Mouse (Mus musculus): ENCODE data around the gene Cyp4f18. TPM values are rescaled to one million over a fixed set of nuclear protein-coding genes. Genes with fewer than 3 reads are reported as not detected.

Cyp4f18 gene
- total RNA-seq, 1 experiment from 2014 or later: 3.4 TPM

DNA sequence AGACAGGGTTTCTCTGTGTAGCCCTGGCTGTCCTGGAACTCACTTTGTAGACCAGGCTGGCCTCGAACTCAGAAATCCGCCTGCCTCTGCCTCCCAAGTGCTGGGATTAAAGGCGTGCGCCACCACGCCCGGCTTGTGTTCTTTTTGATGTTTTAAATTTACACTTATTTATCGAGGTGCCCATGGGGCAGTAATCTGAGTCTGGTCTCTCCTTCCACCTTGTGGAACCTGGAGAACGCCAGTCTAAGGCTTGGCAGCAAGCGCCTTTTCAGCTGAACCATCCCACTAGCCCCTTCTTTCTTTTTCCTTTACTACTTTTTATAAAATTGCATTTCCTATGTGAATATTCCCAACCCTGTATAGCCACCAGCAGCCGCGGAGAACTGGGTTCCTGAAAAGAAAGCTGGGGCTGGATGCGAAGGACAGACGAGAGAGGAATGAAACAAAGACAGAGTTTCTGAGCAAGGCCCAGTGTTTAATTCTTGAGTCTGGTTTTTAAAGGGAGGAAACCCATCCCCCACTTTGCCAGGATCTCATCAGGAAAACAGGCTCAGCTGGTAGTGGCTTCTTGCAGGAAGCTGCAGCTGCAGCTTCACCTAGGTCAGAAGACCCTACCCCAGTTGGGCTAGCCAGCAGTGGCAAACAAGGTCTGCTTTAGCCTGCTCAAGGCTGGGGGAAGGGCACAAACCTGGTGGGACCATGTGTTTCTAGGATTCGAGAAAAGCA is 57.8 kb downstream of the Cyp4f18 start:
- no peak for ATAC-seq (replicated peaks in 1 of 2; ENCODE audit: insufficient read depth in 1 of 2, low FRiP score in 2 of 2, low TSS enrichment in 1 of 2, low read depth in 1 of 2, poor library complexity in 2 of 2, severe bottlenecking in 2 of 2)

GRCm38 (mm10) chr8:71950482-71951221 is 58.8 kb downstream of the Cyp4f18 start, which contains the start of gene Zfp961:
TSS of gene Zfp961 (plus strand) at chr8:71951038.
- peak; percentile 99 to 100 for ATAC-seq (replicated peaks in 1 of 2; ENCODE audit: insufficient read depth in 1 of 2, low FRiP score in 2 of 2, low TSS enrichment in 1 of 2, low read depth in 1 of 2, poor library complexity in 2 of 2, severe bottlenecking in 2 of 2)

- no peak for ATAC-seq (replicated peaks in 1 of 2; ENCODE audit: insufficient read depth in 1 of 2, low FRiP score in 2 of 2, low TSS enrichment in 1 of 2, low read depth in 1 of 2, poor library complexity in 2 of 2, severe bottlenecking in 2 of 2)
Observed at GRCm38 (mm10) chr8:71948624-71949023, 60.8 kb downstream of the Cyp4f18 start.

DNA sequence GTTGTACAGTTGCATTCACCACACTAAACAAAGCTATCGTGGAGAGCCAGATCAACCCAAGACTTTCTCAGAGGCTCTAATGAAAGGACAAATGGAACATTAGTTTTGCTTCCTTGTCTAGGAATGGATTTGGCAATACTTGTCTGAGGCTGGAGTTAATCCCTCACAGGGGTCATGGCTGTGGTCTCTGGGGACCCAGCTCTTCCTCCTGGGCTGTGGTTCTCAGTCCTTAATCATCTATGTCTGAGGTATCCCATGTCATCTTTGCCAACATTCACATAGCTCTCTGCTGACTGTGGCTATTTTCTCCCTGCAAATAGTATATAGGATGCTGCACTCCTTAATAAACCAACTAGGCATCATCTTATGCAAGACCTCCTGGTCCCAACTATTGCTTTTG is 67.7 kb downstream of the Cyp4f18 start:
- ATAC-seq (replicated peaks in 1 of 2; ENCODE audit: insufficient read depth in 1 of 2, low FRiP score in 2 of 2, low TSS enrichment in 1 of 2, low read depth in 1 of 2, poor library complexity in 2 of 2, severe bottlenecking in 2 of 2): no peak

- peak in 1 of 2 experiments; percentile 42; a peak in 1 of 4 replicates for ATAC-seq (replicated peaks in 1 of 2; ENCODE audit: insufficient read depth in 1 of 2, low FRiP score in 2 of 2, low TSS enrichment in 1 of 2, low read depth in 1 of 2, poor library complexity in 2 of 2, severe bottlenecking in 2 of 2)
Observed at GRCm38 (mm10) chr8:71940293-71941208, 68.9 kb downstream of the Cyp4f18 start.

Other genes starting within 250 kb of the Cyp4f18 start
- 6.6 and 9.9 TPM in 2 replicates for gene Zfp709, start 127.6 kb downstream of the Cyp4f18 start, total RNA-seq (2017)
- 10.8 and 14.6 TPM in 2 replicates for gene Zfp882, start 101.0 kb downstream of the Cyp4f18 start, total RNA-seq (2017)
- gene Zfp617, start 101.0 kb downstream of the Cyp4f18 start, total RNA-seq (2017): 12.6 and 20.3 TPM in 2 replicates
- gene Zfp961, start 58.6 kb downstream of the Cyp4f18 start, total RNA-seq (2017): 21.1 and 40.6 TPM in 2 replicates
- not detected in 2 replicates for gene Olfr372, start 31.6 kb upstream of the Cyp4f18 start, total RNA-seq (2017)
- gene Olfr373, start 73.6 kb upstream of the Cyp4f18 start, total RNA-seq (2017): not detected in 2 replicates
- gene Olfr374, start 97.4 kb upstream of the Cyp4f18 start, total RNA-seq (2017): not detected in 2 replicates
- gene Tpm4, start 125.3 kb upstream of the Cyp4f18 start, total RNA-seq (2017): 51.1 and 73.7 TPM in 2 replicates
- 317 and 486 TPM in 2 replicates for gene Rab8a, start 151.6 kb upstream of the Cyp4f18 start, total RNA-seq (2017)
- gene Hsh2d, start 180.0 kb upstream of the Cyp4f18 start, total RNA-seq (2017): 10.1 and 14.3 TPM in 2 replicates
- gene Cib3, start 203.2 kb upstream of the Cyp4f18 start, total RNA-seq (2017): not detected in 2 replicates
- gene Gm11034, start 204.0 kb upstream of the Cyp4f18 start, total RNA-seq (2017): not detected in 2 replicates
- 67.6 and 81.8 TPM in 2 replicates for gene Fam32a, start 210.1 kb upstream of the Cyp4f18 start, total RNA-seq (2017)
- 70.2 and 79.2 TPM in 2 replicates for gene Ap1m1, start 230.4 kb upstream of the Cyp4f18 start, total RNA-seq (2017)